Mouse (Mus musculus) layer of hippocampus, adult 9-10 months (tissue): Measurements from ENCODE around the gene Col4a1.

ENCODE experiments used
- DNase-seq: peaks from one replicate; pipeline ENCODE4 v3.0.0; 2022; ENCODE audit warnings: low spot score

Col4a1 gene

DNA sequence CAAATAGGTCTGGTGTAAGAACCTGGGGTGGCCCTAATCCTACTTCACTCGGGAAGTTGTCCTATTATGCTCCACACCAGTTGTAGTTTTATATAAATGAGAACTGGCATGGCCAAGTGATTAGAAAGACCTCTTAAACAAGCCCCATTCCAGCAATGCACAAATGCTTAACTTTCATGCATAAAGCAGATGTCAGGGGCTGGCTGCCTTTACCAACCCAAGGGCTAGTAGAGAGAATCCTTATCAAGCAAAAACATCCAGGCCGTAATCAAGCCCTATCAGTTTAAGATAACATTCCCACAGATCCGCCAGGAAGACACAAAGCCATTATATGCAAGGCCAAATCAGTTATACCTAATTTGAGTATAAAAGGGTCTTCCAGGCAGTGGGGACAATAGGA lies 46.7 kb downstream of the Col4a1 start:
- DNase-seq, result no peak

DNA sequence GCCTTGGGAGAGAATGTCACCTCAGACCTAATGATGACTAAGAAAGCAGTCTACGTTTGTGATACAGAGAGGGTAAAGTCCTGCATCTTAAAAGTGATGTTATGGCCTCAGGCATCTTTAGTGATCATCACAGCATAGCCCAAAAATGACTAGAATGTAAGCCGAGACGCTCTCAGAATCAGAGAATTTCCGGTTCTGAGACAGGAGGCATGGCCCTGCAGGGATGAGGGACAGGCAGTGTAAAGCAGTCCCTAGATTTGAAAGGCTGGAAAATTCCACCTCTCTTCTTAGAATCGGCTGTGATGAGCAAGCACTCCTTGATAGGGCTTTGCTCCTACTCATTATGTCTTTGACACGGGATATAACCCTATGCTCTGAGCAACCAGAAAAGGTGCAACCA lies 48.8 kb downstream of the Col4a1 start:
- DNase-seq, result no peak

DNA sequence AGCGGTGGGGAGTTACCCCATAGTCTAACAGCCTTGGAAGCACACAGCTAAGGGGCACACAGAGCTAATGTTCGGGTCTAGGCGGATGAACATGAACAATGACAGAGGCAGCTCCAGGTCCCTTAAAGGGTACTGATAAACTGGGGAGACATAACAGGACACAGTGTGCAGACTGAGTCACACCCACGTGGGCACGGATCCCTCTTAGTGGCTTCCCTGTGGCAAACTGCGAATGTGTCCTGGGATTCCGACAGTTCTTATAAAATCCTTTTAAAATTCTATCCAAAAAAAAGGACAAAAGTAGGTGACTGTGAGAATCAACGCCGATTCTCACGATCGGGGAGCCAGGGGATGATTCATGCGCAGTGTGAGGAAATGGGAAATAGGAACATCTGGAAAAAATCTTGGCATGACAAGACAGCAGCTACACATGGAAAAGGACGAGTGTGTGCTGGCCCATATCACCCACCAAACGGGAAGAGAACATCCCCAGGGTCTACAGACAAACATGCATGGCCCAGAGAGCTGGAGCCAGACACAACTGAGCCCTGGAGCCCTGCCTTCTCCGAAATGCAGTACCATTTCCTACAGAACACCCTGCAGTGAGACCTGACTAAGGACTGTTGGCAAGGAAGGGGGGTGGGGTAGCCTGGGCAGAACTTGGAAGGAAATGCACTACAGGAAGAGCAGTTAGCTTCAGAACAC lies 50.4 kb downstream of the Col4a1 start:
- no peak for DNase-seq

DNA sequence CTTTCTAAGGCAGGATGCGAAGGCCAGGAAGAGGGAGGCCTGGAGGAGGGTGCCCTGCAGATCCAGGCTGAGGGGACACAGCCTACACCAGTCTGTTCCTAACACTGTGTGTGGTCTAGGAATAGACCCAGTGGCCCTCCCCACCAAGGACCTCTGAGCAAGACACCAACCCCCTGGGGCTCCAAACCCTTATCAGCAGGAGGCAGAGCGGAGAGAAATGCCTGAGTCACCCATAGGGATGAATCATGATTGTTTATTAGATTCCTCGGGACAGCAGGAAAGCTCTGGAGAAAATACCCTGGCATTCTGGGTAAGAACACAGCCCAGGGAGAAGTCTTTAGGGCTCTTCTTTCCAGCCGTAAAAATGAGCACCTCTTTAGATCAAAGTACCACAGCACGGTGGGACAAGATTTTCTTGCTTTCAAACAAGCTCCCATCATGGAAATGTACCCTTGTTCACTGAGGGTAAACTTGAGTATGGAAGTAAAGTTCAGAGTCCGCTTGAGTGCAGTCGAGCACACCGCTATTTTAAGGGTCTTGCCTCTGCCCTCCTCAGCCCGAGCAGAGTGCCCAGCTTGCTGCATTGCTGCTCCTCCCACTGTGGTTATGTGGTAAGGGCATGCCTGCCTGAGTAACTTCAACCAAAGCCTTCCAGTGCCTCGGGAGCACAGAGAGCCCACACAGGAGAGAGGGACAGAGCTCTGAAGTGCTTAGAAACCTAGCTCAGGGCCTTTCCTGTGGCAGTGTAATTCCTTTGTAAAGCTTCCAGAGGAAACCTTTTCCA lies 52.6 kb downstream of the Col4a1 start:
- no peak for DNase-seq

DNA sequence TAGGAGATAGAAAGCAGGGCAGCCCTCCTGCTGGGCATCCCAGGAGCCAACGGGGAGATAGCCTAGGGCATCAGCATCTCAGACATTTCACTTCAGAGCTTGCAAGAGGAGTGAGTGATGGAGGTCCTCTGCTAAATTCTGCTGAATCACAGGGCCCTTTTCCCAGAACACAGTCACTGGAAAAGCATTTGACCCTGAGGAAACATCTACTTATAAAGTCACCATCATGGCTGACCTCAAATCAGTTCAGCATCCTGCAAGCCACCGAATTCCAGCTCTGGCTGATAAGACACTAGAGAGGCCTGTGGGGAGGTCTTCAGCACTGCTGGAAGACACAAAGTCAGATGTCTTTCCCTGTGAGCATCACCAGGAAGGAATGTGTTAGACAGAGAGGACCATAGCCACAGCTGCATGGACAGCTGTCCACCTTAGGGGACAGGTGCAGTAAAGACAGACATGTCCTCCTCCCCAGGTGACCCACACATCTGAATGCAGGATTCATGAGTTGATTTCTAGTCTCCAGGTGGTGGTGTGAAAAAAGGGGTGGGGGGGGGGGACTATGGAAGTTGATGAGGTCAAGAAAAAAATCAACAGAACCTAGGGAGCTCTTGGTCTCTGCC lies 54.0 kb downstream of the Col4a1 start:
- no peak for DNase-seq

DNA sequence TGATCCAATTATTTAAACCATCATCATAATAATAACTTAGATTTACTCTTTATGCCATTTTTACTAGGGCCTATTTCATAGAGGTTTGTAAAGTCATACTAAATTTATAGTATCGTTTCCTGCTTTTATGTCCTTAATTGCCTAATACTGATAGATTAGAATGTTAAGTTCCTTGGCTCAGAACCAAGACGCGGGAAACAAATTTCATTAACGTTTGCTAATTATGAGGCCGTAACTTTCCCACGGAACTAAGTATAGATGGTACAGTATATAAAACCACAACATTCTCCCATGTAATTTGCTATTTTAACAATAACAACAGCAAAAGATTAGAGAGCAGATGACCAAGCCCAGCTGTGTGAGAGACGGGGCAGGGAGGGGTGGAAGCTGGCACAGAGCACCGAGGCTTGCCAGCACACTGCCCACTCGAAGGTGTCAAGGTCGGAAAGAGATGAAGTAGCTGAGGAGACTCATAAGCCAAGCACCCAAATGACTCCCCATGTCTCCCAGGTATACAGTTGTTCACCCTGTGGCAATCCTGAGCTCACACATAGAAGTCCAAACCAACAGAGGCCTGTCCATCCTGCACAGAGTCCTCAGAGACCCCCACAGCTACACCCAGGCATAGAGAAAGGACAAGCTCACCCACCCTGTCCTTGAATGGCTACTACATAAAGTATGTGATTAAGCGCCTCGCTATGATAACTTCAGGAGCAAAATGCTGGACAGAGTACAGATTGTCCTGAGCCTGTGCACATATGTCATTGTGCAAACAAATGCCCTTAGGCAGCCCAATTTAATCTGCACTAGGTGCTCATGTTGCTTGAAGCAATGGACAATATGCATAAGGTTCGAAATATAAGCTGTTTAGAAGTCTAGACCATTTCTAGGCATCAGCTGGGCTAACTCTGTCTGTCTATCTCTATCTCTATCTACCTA lies 55.3 kb downstream of the Col4a1 start:
- DNase-seq, result no peak

DNA sequence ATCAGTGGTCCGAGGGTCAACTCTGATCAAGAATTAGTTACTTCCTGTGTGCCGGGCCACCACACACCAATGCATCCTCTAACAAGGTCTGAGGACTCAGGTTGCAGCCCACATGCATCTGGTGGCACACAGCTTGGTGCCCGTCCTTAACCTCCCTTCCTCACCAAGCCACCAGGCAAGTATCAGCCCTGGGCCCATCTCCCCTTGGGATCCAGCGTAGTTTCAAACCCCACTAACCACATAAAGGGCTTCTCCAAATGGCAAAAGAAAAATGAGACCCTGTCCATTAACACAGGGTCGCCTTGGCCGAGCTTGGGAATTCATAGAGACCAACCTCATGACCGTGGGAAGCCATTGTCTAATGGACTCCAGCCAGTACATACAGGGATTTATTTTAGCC lies 56.2 kb downstream of the Col4a1 start:
- no peak for DNase-seq

DNA sequence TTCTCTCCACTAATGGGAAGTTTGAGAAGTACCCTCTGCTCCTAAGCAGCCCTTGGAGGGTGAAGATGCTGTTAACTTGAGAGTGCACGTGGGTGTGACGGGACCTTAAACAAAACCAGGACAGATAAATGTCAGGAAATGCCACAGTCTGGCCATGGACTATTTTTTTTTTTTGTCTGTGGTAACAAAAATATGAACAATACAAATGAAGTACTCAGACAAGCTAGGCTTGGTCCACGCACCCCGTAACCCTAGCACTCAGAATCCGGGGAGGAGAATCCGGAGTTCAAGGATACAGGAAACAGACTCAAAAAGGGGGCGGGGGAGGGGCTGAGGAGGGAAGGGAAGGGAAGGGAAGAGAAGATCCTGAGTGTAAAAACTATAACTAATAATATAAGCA lies 56.9 kb downstream of the Col4a1 start:
- no peak for DNase-seq

DNA sequence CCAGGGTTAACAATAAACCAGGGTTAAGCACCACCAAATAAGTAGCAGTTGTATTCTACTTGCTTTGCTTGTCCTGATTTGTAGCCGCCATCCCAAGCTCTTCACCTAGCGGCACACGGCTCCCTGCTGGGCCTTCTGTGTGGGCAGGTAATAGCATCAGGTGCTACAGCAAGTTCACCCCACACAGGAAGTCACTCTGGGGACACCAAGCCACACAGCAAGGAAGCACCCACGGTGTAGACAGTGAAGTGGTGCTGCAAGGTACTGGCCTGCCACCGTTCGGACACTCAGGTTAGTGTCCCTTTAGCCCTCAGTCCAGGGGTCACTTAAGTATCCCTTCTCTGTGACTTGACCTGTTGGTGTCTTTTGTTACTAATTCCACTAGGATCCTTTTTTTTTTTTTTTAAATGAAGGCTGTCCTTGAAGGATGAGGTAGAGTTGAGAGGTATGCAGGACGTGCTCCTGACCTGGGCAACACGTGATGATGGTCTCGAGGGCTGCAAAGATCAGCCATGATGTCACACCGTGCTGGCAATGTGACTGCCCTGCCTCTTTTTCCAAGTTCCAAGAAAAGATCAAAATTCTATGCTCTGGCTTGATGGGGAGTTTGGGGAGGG lies 57.6 kb downstream of the Col4a1 start:
- DNase-seq, result no peak

DNA sequence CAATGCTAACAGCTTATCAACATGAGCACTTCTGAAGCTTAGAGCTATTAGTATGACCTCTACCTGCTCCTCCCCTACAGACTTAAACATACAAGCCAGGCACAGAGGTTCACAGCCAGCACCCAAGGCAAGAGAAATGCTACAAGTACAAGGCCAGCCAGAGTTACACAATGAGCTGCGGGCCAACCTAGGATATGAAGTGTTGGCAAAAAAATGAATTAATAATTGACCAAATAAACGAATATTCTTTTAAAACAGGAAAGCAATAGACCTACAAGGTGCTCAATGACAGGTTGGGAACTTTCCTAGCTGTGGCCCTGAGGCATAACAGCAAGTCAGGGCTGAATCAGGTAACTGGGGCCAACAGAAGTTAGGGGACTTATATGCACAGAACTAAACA lies 58.1 kb downstream of the Col4a1 start:
- no peak for DNase-seq

DNA sequence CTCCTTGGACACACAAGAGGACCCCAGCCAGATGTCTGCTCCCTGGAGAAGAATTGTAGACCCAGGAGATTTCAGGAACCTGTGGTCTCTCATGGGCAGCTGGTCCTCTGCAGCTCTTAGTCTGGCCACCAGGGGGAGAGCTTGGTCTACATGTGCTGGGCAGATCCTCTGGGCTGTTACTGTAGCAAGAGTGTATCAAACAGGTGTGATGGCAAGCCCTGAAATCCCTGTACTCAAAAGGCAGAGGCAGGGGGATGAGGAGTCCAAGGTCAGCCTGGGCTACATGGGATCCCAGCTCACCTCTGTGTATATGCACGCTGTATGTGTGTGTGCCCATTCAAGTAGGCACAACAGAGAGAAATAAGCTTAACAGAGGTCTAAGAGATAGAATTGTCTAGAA lies 59.1 kb downstream of the Col4a1 start:
- DNase-seq, result peak; percentile 91

DNA sequence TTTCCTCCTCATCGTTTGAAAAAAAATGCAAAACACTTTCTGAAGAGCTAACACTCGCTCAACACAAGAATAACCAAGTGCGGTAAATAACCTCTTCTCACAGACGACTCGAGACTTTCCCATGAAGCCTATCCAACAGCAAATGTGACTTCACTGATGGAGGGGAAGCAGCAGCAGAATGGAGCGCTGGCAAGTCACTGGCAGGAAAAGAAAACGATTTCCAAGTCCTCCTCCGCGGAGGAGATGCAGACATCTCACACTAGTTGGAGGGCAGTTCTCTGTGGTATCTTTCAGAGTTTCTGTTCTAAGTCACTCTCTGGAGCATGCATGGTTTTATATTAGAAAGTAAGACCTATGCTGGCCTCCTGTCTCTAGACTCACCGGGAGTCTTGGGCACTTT lies 59.6 kb downstream of the Col4a1 start:
- no peak for DNase-seq

DNA sequence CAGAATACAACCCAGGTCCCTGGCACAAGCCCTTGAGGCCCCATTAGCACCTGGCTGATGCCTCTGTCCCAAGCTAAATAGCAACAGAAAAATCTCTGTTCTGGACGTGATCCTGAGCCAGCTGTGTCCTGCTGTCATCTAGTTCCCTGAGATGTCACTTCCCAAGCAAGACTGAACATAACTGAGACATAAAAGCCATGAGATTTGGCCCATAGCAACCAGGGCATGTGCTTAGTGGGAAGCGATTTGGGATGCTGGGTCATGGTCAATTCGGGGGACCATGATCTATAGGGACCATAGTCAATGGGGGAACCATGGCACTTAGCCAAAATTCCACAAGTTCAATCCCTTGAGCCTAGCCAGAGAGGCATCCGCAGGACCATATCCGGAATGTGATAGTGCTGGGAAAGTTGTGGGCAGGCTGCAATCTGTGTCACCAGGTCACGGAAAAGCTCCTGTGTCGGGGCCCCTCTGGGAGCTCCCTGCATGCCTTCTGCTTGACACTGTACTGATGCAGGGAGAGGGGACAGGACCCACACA lies 60.3 kb downstream of the Col4a1 start:
- no peak for DNase-seq

DNA sequence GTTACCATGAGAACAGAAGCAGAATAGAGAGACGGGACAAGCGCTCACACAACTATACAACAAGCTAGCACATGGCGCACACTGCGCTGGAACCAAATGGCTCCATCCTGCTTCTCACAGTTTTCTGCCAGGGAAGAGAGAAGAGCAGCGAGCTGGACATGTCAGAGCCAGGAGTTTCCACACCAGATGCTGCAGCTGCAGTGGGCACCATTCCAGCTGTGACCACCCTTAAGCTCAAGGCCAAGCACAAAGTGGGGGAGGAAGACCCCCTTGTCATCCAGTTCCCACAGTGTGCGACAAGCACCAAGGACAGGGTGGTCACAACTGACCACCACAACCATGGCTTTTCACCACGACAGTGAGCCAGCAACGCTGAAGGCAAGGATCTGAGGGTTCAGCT lies 62.5 kb downstream of the Col4a1 start:
- DNase-seq, result no peak

DNA sequence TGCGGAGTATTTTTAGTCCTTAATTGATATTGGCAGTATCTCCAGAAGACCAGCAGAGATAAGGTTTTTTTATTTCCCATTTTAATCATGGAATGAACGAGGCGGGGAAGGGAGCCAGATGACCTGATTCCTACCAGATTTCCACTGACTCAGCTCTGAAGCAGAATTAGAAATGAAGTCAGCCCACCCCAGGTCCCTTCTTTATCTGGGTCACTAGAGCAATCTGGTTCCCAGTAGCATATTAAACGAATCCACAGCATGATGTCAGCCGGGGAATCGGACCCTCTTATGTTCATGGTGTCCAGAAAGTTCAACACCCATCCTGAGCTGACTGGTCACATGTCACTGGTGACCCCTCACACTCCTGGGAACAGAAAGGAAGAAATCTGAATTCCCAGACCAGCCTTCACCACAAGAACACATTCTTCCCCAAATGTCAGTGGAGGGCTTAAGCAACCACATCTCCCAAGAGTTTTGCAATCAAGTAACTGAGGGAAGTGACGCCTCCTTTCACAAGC lies 63.0 kb downstream of the Col4a1 start:
- DNase-seq, result no peak

DNA sequence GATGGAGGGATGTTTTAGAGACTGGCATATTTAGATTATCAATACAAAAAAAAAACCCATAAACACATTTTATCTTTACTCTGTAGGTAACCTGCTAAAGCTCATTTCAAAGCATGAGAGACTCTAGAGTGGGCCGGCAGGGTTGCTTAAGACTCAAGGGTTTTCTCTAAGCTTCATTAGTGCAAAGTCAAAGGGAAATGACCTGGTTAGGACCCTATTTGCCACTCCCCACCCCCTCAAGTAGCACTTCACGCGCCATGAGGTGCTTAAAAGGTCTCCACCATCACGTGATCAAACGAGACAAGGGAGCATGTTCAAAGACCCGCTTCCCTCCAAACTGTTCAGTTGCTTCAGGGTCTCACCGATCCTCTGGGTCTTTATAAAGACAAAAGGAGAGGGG lies 63.9 kb downstream of the Col4a1 start:
- no peak for DNase-seq

DNA sequence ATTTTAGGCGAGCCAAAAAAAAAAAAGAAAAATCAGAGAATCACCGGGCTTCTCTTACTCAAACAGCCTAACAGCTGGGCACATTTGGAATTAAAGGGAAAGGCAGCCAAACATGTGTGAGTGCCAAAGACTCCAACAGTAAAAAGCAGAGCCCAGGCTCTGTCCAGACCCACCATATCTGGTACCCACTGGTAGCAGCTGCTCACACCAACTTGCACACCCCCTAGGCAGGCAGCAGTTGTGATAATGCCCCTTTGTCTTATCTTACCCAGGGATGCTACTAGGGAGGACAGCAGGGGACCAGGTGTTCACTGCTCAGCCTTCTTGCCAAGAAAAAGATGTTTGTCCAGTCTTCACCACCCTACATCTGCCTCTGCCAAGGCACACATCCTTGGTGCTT lies 71.1 kb downstream of the Col4a1 start:
- DNase-seq, result no peak

DNA sequence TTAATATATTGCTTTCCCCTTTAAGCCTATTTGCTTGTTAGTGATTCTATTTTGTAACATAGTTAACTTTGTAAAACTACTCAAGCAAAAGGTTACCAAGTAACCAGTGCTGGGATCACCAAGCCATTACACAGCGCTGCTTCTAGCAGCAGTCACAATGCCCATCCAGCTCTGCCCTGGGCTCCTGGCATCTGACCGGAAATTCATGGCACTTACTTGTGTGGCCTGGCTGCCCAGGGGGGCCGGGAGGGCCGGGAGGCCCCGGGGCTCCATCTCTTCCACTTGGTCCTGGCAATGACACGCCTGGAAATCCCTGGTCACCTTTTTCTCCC lies 77.8 kb downstream of the Col4a1 start:
- DNase-seq, result no peak

DNA sequence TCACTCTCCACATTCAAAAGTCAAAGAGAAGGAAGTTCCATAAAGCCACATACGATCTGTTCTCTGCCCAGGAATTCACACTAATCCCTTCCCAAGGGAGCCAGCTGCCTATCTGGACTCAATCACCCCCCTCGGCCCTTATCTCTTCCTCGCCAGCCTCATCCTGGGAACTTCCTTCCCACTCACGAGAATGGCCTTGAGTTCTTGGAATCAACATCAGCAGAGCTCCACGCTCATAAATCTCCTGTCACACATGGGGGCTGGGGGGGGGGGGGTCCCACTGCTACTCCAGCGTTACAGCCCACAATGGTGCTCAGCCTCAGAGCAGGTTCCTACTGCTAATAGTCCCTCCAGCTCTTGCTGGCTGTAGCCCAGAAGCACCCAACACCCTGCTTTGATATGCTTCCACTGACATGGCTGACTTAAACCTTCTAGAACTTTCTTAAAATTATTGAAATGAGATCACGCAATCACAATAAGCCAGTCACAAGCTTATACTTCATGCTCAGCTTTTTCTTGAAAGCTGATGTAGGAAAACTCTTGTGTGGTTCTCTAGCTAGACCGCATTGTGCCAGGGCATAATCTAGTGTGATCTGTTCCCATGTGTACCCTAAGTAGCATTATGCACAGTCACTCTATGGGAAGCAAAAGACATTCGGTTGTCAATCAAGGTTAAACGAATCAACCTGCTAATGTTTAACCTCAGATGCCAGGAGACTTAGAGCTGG lies 78.3 kb downstream of the Col4a1 start:
- no peak for DNase-seq

DNA sequence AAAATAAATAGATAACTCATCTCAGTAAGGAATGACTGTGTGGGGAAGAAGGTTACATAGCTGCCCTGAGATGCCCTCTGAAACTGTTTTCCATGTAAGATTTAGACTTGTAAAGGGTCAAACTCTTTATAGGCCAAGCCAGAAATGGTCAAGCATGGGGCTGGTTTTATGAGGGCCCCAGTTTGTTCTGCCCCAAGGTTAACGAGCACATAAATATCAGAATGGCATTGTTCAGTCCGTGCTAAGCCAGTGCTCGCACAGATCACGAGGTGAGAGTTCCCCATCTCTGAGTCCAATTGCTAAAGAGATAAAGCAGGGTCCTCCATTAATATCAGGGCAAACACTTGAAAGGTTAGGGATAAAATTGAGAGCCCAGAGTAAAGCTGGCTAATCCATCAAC lies 79.6 kb downstream of the Col4a1 start:
- DNase-seq, result no peak

DNA sequence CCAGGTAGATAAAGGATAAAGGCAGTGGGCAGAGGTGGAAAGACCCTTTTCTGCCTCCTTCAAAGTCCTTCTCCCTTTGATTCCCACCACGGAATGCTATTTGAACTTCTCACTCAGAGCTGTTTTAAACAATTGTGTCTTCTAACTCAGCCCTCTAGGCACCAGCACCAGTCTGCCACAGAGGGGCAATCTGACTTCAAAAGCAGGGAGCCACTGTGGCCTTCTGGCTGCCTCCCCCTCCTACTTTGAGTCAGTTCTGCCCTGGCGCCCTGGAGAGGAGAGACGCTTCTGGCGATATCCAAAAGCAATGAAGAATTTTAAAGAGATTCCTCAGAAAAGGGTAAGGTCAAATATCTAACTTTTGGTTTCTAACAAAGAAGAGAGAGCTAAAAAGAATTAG lies 82.3 kb downstream of the Col4a1 start:
- DNase-seq, result no peak
